Mouse (Mus musculus) retina, postnatal 1 day (tissue): ENCODE results near the gene Ninl.

Source experiments
- DNase-seq: peaks from one replicate; pipeline ENCODE4 v3.0.0-alpha.2; 2012

Ninl gene

DNA sequence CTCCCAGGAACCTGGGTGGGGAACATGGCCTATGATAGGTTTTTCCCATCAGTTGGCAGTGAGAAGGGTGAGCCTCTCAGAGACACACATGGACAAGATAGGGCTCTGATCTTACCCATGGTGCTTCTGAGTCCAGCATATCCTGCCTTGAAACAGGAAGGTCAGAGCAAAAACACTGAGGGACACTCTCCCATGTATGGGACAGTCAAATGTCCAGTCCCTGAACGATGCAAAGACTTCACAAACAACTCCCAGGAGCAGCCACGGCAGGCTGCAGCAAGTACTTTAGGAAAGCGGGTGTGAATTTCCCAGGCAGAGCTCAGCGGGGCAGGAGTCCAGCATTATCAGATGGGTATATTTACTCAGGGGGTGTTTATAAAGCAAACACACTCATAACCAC lies 43.9 kb downstream of the Ninl start:
- DNase-seq, result no peak

DNA sequence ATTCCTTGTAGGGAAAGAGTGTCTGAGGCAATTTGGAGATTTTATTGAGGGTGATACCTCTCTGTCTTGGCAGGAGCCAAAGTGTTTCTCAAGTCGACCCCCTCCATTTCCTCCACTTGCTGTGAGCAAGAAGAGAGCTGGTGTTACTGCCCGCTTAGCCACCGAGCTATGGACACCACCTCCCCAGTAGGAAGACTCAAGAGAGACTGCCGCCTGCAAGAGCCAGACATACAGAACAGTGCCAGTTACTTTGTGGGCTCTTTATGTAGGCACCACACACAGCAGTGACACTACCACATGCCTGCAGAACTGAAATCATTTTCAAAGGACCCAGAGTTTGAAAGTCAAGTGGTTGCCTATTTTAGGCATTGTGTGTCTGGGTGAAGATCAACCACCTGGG lies 48.1 kb downstream of the Ninl start:
- no peak for DNase-seq

DNA sequence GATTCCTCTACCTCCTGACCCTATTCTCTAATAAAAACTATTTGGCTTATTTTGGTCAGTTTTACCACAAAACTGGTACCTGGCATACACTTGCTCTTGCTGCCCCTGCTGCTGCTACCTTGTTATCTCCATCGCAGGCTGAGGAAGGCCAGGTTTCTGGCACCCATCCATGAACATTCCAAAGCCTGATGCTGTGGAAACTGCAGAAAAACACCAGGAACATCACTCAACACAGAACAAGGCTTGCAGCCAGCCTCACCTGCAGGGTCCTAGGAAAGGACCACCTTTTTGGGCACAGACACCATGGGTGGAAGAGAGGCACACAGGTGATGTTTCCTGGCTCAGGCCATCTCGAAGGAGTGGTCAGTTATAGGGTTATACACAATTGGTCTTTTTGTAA lies 48.7 kb downstream of the Ninl start:
- no peak for DNase-seq

DNA sequence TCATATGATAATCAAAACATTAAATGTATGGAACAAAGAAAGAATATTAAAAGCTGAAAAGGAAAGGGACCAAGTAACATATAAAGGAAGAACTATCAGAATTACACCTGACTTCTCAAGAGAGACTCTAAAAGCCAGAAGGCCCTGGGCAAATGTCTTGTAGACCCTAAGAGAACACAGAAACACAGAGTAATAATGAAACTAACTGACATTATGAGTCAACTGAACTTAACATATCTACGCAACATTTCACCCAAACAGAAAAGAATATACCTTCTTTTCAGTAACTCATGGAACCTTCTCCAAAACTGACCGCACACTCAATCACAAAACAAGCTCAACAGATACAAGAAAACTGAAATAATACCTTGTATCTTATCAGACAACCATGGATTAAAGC lies 53.8 kb downstream of the Ninl start:
- DNase-seq, result no peak

DNA sequence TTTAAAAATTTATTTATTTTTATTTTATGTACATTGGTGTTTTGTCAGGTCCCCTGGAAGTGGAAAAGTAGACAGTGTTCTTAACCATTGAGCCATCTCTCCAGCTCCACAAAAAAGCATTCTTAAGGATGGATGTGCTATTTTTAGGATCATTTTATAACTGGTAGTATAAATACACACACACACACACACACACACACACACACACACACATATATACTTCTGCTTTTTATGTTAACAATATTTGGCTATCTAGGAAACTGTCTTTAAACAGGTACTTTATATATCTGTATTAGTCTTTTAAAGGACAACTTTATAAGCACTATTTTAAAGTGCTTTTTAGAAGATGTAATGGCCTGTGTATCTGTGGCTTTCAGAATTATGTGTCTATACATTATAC lies 57.1 kb downstream of the Ninl start:
- DNase-seq, result no peak

DNA sequence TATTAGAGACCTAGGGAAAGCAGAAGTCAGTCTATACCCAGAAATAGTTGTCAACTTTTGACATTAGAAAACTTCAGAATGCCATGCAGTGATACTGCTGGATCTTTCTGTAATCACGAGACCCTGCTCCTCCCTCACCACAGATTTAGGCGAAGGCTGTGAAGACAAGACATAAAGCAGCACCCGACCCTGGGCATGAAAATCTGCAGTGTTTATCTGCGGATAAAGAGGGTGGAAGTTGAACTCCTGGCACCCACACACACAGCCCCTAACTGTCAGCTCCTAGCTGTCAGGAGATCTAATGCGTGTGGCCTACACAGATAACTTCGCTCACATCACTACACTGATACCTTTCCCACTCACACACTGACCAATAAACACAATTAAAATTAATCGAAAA lies 57.7 kb downstream of the Ninl start:
- DNase-seq, result no peak

DNA sequence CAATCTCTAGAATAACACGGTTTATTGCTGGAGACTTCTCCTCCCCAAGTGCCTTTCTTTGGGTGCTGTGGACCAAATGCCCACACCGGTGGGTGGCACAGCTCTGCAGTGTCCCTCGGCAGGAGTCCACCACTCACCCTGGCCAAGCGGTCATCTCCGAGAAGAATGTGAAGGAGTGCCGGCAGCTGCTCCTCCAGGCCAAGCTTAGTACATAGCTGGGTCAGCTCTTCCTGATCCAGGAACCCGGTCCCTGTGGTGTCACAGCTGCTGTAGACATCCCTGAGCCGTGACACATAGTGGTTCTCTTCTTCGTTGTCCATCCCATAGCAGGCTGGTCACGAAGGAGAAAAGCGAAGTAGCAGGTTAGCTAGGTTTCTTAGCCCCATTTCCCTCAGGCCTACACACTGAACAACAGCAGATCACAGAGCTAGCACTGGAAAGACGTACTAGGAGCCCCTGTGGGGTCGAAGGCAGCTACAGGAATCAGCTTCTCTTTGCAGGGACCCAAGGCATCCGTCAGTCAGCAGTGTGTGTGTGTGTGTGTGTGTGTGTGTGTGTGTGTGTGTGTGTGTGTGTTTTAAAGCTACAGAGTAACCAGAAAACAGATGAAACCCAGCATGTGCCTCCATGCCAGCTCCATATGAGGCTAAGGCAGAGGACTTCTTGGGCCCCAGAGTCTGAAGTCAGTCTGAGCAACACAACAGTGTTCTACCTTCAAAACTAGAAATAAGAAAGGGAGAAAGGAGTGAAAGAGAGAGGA lies 59.1 kb downstream of the Ninl start:
- DNase-seq, result no peak

DNA sequence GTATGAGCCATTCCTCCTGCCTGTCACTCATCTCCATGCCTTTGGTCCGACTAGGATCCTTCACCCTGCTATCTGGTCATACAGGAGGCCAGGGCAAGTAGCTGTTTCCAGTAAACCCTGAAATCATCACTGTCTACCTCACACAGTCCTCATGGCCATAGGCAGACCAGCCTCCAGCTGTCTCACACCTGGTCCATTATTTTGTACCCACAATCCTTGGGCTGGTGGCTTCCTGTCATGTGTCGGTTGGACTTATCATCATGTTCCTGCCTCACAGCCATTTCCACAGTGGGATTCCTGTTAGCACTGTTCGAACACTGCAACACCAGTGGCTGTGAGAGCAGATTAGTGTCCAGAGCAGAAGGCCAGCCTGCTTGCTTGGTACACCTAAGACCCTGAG lies 60.4 kb downstream of the Ninl start:
- no peak for DNase-seq

DNA sequence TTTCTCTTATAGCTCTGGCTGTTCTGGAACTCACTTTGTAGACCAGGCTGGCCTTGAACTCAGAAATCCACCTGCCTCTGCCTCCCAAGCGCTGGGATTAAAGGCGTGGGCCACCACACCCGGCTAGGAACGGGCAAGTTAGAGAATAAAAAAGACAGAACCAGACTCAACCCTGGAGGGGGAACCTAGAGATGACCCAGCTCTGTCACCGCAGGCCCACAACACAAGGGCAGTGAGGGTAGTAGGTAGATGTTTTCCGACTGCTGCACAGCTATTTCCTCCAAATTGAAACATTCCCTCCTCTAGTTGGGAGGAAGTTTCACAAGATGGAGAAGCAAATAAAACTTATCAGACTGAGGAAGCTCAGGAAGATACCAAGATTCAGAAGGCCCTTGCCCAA lies 61.5 kb downstream of the Ninl start:
- DNase-seq, result no peak

DNA sequence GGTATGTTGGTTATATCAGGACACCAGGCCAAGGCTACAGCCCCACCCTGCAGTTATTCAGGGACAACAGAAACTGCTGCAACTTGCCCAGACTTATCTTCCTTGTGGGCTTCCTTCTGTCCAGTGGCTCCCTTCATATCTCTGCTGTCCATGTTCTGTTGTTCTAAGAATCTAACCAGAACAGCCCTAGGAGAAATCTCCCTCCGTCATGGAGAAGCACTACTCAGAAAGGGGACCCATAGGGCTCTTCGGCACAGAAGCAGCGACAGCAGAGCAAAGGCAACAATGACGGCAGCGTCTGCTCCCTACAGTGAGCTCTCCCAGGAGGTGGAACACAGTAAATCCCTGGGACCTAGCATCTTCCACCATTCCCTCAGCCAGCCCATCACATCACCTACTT lies 62.3 kb downstream of the Ninl start:
- DNase-seq, result no peak

DNA sequence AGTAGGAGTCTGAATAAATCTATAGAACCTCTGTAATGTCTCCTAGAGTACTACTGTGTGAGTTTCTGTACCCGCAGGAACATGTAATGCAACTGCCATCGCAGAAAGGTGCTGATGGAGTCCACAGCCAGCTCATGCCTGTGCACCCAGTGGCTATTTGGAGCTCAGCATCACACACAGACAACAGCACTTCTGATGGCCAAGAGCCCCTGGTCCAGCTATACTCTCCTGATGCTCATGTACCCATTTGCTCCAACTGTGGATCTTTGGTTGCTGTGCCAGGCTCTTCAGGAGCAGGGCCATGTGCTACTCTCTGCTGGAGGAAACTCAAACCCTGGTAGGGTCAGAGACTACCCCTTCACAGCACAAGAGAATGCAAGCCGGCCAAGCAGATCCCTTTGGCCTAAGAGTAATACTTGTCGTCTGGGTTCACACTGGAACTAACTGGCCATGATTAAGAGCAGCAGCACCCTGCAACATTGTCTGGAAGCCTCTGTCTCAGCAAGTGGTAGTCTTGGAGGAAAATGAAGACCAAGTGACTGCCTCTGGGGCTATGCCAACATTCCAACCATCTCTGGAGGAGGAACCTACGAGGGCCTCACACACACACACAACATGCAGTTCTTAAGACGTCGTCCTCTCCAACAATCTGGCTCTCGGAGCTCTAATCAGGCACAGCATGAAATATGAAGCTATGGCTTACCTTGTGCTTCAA lies 65.6 kb downstream of the Ninl start:
- DNase-seq, result no peak

DNA sequence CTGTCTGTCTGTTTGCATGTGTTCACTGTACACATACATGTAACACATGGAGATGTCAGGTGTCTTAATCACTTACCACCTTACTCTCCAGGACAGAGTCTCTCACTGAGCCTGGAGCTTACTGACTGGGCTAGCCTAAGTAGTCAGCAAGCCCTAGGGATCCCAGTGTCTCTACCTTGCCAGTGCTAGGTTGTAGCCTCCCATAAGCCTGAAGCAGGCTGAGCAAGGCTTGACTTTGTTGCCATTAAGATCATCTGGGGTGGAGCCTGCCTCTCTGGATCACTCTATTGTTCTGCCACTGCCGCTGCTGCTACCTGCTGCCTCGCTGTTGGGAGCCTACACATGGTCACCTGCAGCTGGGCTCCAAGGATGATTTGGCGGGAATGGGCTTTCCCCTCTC lies 66.5 kb downstream of the Ninl start:
- DNase-seq, result no peak

DNA sequence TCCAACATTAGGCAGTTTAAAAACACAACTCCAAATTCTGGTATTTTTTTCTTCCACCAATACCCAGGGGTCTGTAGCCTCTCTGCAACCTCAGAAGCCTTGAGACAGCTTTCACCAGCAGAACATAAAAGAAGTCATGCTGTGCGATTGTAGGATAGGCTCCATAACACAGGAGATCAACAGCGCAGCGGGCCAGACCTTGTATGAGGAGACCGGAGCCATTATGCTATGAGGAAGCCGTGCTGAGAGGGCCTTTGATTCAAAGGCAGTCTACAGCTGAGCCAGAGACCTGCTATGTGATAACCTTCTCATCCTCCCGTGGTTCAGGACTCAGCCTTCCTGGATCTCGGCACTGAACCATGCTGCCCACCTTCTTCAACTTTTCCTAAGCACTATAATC lies 67.3 kb downstream of the Ninl start:
- DNase-seq, result no peak

DNA sequence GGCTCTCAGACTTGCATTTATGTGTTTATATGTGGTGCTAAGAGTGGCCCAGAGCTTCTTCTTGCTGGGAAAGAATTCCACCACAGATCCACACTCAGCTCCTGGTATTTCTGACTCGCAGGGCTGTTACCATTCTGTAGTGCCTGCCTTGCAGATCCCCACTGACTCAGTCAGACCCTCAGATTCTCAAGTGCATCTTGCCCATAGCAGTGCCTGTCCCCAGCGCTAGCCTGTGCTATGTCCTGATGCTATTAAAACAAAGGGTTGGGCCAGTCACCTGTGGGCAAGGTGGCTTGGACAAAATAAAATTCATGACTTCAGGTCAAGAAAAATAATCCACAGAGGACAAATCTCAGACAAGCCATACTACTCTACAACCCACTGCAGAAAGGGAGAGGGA lies 70.0 kb downstream of the Ninl start:
- DNase-seq, result no peak

DNA sequence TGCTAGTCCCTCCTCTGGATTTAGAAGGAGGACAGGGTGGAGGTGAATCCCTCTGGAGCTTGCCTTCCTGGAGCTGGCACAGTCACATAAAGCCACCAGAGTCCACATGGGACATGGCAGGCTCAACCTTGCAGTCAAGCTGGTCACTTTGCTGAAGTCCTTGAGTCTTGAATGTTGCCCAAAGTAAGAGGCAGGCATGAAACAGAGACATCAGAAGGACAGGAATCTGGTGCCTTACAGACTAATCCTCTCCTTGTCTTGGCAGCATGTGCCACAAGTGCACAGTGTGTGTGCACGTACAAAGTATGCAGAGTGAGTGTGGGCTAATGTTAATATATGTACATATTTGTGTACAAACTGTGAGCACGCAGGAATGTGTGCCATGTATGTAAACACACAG lies 71.7 kb downstream of the Ninl start:
- DNase-seq, result no peak

DNA sequence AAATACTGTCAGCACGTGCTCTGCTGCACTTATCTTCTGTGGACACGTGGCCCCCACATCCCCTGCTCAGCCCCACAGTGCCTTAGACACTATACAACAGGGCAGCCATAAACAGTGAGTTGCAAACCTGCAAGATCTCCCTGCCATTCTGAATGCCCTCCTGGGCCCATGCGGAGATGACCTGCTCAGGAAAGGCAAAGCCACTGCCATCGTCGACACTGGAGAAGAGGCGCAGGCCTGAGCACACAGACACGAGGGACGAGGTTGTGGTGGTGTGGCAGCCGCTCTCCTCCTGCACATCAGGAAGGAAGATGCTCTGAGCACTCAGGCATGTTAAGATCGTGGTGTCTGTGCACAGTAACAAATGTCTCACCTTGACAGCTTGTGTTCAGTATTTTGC lies 73.2 kb downstream of the Ninl start:
- no peak for DNase-seq

DNA sequence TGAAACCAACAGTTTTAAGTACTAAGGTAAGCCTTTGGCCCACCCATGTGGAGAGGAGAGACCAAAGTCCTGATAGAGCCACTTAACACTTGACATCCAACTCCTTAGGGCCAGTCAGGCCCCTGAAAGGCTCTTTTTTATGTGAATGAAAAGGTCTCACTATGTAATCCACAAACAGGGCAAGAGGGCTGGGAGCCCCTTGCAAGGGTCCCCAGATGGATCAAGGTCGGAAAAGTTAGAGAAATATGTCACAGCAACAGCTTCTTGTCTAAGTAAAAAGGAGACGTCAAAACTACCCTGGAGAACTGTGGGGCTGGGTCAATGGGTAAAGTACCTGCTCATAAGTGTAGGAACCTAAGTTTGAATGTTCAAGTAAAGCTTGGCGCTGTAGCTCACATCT lies 74.5 kb downstream of the Ninl start:
- DNase-seq, result no peak

DNA sequence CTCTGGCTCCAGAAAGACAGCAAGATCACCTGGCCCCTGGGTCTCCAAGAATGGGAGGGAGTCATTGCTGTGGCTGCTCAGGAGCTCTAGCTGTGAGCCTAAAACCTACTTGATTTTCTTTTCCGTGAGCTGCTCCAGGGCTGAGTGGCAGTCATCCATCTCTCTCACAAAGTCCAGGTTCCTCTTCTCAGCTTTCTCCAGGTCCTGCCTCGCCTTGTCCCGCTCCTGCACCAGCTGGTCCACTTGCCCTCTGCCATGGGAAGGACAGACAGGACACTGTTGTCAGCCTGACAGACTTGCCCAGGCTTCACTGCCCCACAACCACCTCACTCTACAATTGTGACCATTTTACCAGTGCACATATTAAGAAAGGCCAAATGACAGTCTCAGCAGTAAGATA lies 75.9 kb downstream of the Ninl start:
- DNase-seq, result no peak

DNA sequence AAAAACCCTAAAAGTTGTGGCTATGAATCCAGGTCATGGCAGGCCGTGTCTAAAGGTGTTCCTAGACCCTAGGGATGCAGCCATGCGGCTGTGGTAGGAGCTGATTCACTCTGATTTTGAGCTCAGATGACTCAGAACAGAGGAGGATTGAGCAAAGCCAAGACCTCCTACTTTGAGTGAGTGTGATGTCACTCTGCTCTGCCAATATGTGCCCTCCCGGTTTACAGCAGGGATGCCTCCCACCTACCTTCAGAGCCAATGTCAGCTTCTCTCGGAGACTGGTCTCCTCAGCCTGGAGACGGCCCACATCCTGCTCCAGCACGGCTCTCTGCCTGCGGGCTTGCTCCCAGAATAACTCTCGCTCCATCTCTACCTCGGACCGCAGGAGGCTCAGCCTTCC lies 79.7 kb downstream of the Ninl start:
- no peak for DNase-seq

DNA sequence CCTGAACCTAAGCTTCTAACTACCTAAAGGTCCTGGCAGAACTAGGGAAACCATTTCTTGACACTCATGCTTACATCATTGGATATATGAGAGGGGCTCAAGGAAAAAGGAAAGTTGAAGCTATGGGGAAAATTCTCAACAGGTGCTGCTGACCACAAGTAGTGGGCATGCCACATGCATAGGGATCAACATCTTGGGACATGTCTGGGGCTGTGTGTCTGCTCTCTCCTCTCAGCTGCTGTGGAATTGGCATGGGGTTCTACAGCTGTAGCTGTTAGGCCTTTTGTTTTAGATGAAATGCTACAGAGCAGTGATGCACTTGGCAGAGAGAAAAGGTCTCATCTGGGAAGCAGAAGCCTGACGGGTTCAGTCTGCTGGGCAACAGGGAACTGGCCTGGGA lies 83.3 kb downstream of the Ninl start:
- DNase-seq, result no peak

DNA sequence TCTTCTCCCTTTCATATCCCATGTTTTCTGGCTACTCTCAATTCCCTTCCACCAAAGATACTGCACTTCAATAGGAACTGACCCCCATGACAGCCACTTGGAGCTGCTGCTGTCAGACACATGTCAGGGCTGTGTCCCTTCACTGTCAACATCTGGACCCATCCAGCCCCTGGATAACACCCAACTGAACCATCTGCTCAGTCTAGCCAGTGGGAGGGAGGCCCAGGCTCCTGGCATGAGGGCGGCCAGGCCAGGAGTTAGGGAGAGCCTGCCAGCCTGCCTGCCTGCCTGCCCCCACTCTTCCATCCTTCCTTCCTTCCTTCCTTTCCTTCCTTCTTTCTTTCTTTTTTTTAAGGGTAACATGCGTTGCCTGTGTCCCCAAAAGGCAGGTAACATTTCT lies 88.0 kb downstream of the Ninl start:
- DNase-seq, result no peak

DNA sequence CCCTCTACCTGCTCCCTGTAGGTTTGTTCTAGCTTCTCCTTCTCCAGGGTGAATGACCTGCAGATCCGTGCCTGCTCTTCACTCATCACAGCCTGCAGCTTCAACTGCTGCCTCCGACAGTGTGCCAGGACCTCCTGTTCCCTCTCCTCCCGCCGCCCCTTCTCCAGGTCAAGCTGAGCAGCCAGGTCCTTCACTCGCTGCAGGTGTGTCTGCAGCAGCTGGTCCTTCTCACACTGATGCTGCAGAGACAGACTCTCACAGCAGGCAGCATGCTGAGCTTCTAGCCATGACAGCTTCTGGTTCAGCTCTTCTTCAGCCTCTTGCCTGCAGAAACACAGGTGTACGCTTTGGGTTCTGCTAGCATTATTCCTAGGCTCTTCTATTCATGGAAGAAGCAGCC lies 89.1 kb downstream of the Ninl start:
- no peak for DNase-seq

DNA sequence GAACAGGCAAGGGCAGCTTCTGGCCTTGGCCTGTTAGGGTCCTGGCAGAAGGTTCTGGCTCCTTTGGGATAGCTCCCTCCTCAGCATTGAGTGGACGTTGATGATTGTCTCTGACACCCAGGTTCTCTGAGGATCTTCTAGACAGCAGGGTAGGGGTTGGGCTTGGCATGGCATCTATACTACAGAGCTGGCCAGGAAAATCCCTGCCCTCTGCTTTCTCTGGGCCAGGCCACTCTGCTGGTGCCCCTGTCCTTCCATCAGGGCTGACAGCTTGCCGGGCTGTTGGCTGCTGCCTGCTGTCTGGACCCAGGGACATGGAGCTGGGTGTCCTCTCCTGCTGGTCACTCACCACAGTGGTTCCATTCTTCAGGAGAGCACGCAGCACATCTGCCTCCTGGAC lies 89.5 kb downstream of the Ninl start:
- DNase-seq, result no peak

DNA sequence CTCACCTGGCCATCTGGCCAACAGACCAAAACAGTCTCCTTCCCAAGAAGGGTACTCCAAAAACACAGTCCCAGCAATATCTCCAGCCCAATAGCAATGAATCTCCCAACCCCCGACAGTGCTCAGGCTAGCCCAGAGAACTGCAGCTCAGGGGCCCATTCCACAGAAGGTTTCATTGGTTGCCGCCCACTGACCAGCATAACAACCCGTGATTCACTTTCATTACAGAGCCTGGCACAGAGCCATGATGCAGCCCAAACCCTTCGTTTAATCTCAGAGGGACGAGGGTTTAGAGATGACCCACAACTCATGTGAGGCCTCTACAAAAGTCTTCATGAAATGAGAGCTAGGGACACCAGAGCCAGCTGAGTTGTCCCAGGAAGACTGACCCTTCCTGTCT lies 90.4 kb downstream of the Ninl start:
- no peak for DNase-seq
